Mouse (Mus musculus) midbrain, embryonic 11.5 days (tissue): ENCODE data around the gene Opalin. TPM values are rescaled to one million over a fixed set of nuclear protein-coding genes. Genes with fewer than 3 reads are reported as not detected.

Source experiments
- ATAC-seq: fragments of 200-750 bp; cut with Nextera tagmentation; 2 replicates; pipeline ENCODE4 v1.8.0; 2017; ENCODE audit warnings: moderate TSS enrichment, moderate library complexity; ENCODE audit not compliant: low FRiP score
- DNase-seq: peaks from one replicate; pipeline ENCODE4 v3.0.0; 2015; ENCODE audit warnings: low spot score; ENCODE audit errors: missing footprints
- H3K27ac ChIP-seq: fragments of 300-500 bp; sonication (generic); 2 replicates; pipeline ENCODE4 v1.5.1; 2014; ENCODE audit warnings: low read depth, low read length
- H3K27me3 ChIP-seq: fragments of 300-500 bp; sonication (generic); 2 replicates; pipeline ENCODE4 v1.6.1; 2014; ENCODE audit warnings: mild to moderate bottlenecking, low read length, moderate library complexity, mixed read lengths; ENCODE audit not compliant: control insufficient read depth, insufficient read depth
- H3K36me3 ChIP-seq: fragments of 300-500 bp; sonication (generic); 2 replicates; pipeline ENCODE4 v1.6.1; 2014; ENCODE audit warnings: mild to moderate bottlenecking, low read length, moderate library complexity, mixed read lengths; ENCODE audit not compliant: control insufficient read depth, insufficient read depth
- H3K4me1 ChIP-seq: fragments of 300-500 bp; sonication (generic); 2 replicates; pipeline ENCODE4 v1.6.1; 2014; ENCODE audit warnings: low read length; ENCODE audit not compliant: control insufficient read depth, insufficient read depth
- H3K4me2 ChIP-seq: fragments of 300-500 bp; sonication (generic); 2 replicates; pipeline ENCODE4 v1.6.1; 2014; ENCODE audit warnings: mild to moderate bottlenecking, moderate library complexity
- H3K4me3 ChIP-seq: fragments of 300-500 bp; sonication (generic); 2 replicates; pipeline ENCODE4 v1.5.1; 2014; ENCODE audit warnings: low read depth, low read length
- H3K9ac ChIP-seq: fragments of 300-500 bp; sonication (generic); 2 replicates; pipeline ENCODE4 v1.6.1; 2014; ENCODE audit warnings: low read length
- H3K9me3 ChIP-seq: fragments of 300-500 bp; sonication (generic); 2 replicates; pipeline ENCODE4 v1.6.1; 2016; ENCODE audit warnings: low read length; ENCODE audit not compliant: control insufficient read depth
- WGBS: fragments of 180-500 bp; shearing (Covaris S2); extraction: QIAGEN DNeasy Blood & Tissue Kit; methylation state at CpG from one replicate; pipeline ENCODE4 v1.1.7; 2014; 5-methylcytosine and 5-hydroxymethylcytosine counted together
- polyA plus RNA-seq: library from polyadenylated mRNA; unstranded; fragments of >200 nt; fragmentation: Nextera tagmentation; extraction: Ambion mirVana; gene quantifications from 2 replicates; pipeline ENCODE4 v1.2.1, GENCODE M21; 2014

The Opalin gene
- polyA plus RNA-seq, 1 experiment from 2014 or later: not detected

GRCm38 (mm10) chr19:41031009-41031408 lies 45.9 kb downstream of the Opalin start:
- 90% methylated on average over 11 of the region's 11 CpGs for WGBS
- Histone ChIP-seq H3K4me1 (no peaks in the 10 kb centered on the region), H3K9ac (no peak overlapping the region), H3K36me3 (no peaks in the 10 kb centered on the region), H3K4me2 (no peak overlapping the region), H3K4me3 (no peak overlapping the region), H3K9me3 (no peaks in the 10 kb centered on the region), H3K27me3 (no peaks in the 10 kb centered on the region), H3K27ac (no peak overlapping the region)
- no peak for ATAC-seq
- peak; percentile 8 for DNase-seq

DNA sequence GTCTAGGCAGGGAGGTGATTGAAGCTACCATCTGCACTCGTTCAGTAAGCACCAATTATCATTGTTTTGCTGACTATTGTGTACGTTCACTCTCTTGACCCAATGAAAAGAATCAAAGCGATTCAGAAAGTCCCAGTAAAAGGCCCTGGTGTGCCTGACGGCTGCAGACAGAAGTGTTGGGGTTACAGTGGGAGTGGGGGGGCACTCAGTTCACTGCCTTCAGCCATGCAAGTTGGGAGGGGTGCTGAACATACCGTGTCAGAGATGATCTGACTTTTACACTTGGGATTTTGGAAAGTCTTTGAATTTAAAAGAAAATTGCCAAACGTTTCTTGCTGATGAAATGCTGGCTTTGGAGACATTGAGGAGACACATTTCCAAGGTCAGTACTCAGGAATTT lies 46.8 kb downstream of the Opalin start:
- DNase-seq (peak; percentile 19), ATAC-seq (no peak)
- H3K36me3 ChIP-seq: no peaks in the 10 kb centered on the region
- H3K27me3 ChIP-seq: no peaks in the 10 kb centered on the region
- no peak overlapping the region for H3K4me3 ChIP-seq
- no peak overlapping the region for H3K27ac ChIP-seq
- H3K4me1 ChIP-seq: no peaks in the 10 kb centered on the region
- no peaks in the 10 kb centered on the region for H3K9me3 ChIP-seq
- H3K4me2 ChIP-seq: no peak overlapping the region
- no peak overlapping the region for H3K9ac ChIP-seq
- WGBS: 54% methylated on average over 6 of the region's 6 CpGs

- Histone ChIP-seq H3K4me2 (no peak within 1 kb of the TSS), H3K4me3 (no peak within 1 kb of the TSS), H3K36me3 (no peaks in the 10 kb centered on the region), H3K9me3 (no peaks in the 10 kb centered on the region), H3K4me1 (no peaks in the 10 kb centered on the region), H3K9ac (no peak within 1 kb of the TSS), H3K27ac (no peak within 1 kb of the TSS), H3K27me3 (no peaks in the 10 kb centered on the region)
- no peak for ATAC-seq
- DNase-seq: peak; percentile 6
- 84% methylated on average over 6 of the region's 6 CpGs for WGBS
Observed at GRCm38 (mm10) chr19:41029219-41029618, 47.7 kb downstream of the Opalin start, which contains the start of gene Dntt. TSS of gene Dntt (plus strand) at chr19:41029275.

DNA sequence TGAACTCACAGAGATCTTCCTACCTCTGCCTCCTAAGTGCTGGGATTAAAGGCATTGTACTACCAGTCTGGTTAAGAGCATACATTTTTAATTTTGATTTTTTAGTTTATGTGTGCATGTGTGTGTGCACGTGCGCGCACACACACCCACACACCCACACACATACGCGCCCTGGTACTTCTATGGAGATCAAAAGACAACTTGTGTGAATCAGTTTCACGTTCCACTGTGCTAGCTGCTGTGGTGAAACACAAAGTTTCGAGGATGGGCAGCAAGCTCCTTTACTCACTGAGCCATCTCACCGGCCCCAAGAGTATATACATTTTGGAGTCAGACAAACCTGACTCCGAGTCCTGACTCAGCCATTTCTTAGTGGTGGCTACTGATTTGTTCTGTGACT lies 49.3 kb downstream of the Opalin start:
- ATAC-seq: no peak
- no peak overlapping the region for H3K4me3 ChIP-seq
- no peaks in the 10 kb centered on the region for H3K9me3 ChIP-seq
- H3K27ac ChIP-seq: no peak overlapping the region
- no peaks in the 10 kb centered on the region for H3K4me1 ChIP-seq
- 95% methylated on average over 9 of the region's 9 CpGs for WGBS
- no peaks in the 10 kb centered on the region for H3K27me3 ChIP-seq
- DNase-seq: no peak
- no peaks in the 10 kb centered on the region for H3K36me3 ChIP-seq
- no peak overlapping the region for H3K4me2 ChIP-seq
- no peak overlapping the region for H3K9ac ChIP-seq

DNA sequence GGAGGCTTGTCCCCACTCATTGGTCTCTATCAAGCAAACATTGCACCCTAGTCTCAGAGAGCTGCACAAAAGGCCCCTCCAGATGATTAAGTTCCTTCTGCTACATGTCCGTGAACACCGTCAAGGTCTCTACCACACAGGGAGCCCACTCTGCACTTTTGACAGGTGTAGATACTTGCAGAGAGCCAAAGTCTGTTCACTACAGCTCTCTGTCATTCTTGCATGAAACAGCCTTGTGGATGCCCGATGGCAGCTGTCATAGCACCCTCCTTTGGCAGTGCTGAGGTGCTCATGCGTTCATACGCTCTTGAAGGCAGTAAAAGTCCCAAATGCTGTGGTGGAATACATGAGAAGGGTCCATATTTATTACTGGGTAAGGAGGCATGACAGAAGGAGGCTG lies 49.9 kb downstream of the Opalin start:
- 89% methylated on average over 5 of the region's 5 CpGs for WGBS
- Histone ChIP-seq H3K4me3 (no peak overlapping the region), H3K27me3 (no peaks in the 10 kb centered on the region), H3K4me1 (no peaks in the 10 kb centered on the region), H3K4me2 (no peak overlapping the region), H3K9me3 (no peaks in the 10 kb centered on the region), H3K9ac (no peak overlapping the region), H3K36me3 (no peaks in the 10 kb centered on the region), H3K27ac (no peak overlapping the region)
- no peak for ATAC-seq
- DNase-seq: peak; percentile 56

GRCm38 (mm10) chr19:41026551-41026950 lies 50.4 kb downstream of the Opalin start:
- Histone ChIP-seq H3K9me3 (no peaks in the 10 kb centered on the region), H3K27ac (no peak overlapping the region), H3K4me1 (no peaks in the 10 kb centered on the region), H3K4me2 (no peak overlapping the region), H3K4me3 (no peak overlapping the region), H3K27me3 (no peaks in the 10 kb centered on the region), H3K9ac (no peak overlapping the region), H3K36me3 (no peaks in the 10 kb centered on the region)
- DNase-seq (peak; percentile 49), ATAC-seq (no peak)
- 83% methylated on average over 8 of the region's 8 CpGs for WGBS

DNA sequence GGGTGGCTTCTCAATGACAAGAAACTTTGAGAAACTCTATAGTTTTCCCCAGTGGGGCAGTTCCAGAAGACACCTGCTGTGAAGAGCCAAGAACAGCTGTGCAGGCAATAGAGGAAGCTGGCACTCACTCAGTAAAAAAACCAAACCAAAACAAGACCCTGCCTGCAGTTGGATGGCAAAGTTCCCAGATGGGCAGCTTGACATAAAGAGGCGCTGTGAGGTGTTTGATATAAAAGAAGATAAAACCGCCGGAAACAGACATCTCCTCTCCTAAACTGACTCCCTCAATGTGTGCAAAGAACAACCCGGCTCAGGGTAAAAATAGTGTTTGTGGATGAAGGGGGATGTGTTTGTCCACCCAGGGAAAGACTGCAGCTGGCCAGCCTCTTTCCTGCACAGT lies 54.7 kb downstream of the Opalin start:
- Histone ChIP-seq H3K9ac (no peak overlapping the region), H3K4me2 (no peak overlapping the region), H3K4me1 (no peaks in the 10 kb centered on the region), H3K27me3 (no peaks in the 10 kb centered on the region; the same call in 1 of the 2 replicates), H3K9me3 (no peaks in the 10 kb centered on the region), H3K4me3 (no peak overlapping the region), H3K36me3 (no peaks in the 10 kb centered on the region), H3K27ac (no peak overlapping the region)
- ATAC-seq: no peak
- 89% methylated on average over 4 of the region's 4 CpGs for WGBS
- peak; percentile 8 for DNase-seq

DNA sequence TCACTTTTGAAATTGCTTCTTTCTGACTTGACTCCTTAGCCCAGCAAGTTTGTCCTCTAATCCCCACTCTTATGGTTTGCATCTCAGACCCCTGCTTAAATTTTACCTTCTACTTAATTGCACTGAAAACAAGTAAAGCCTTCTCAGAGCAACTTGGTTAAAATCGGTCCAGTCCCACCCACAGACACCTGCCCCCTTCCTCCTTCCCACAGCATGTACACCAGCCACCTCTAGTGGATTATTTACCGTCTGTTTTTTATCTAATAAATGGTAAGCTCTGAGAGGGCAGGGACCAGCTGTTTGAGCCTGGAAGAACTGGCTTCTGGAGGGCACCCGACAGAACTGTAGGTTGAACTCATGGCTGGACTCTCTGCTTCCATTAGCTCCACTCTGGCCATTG lies 56.4 kb downstream of the Opalin start:
- peak; percentile 41 for DNase-seq

GRCm38 (mm10) chr19:41019164-41019675 lies 57.7 kb downstream of the Opalin start:
- Histone ChIP-seq H3K36me3 (no peaks in the 10 kb centered on the region), H3K4me3 (no peak overlapping the region), H3K4me2 (no peak overlapping the region), H3K9me3 (no peaks in the 10 kb centered on the region), H3K4me1 (peaks cover 2% of the 10 kb centered on the region; the same call in 1 of the 2 replicates), H3K9ac (no peak overlapping the region), H3K27ac (no peak overlapping the region), H3K27me3 (no peaks in the 10 kb centered on the region; the same call in 1 of the 2 replicates)
- peak; percentile 17 for DNase-seq
- WGBS: 82% methylated on average over 5 of the region's 5 CpGs
- no peak for ATAC-seq

More for the DNA sequence above, 56.4 kb downstream of the Opalin start:
- H3K27ac ChIP-seq: no peak overlapping the region
- H3K4me1 ChIP-seq: peaks cover 2% of the 10 kb centered on the region; the same call in 1 of the 2 replicates
- no peak overlapping the region for H3K4me3 ChIP-seq
- H3K4me2 ChIP-seq: no peak overlapping the region
- H3K9me3 ChIP-seq: no peaks in the 10 kb centered on the region
- H3K9ac ChIP-seq: no peak overlapping the region
- WGBS: 75% methylated on average over 3 of the region's 3 CpGs
- H3K27me3 ChIP-seq: no peaks in the 10 kb centered on the region; the same call in 1 of the 2 replicates
- ATAC-seq: no peak
- H3K36me3 ChIP-seq: no peaks in the 10 kb centered on the region
